Mouse (Mus musculus) adipocyte (in vitro differentiated cells): Measurements from ENCODE around the gene Minar1.

Experiments used
- DNase-seq: peaks from one replicate; pipeline ENCODE4 v3.0.0-alpha.2; 2016; ENCODE audit warnings: low spot score

Gene Minar1

DNA sequence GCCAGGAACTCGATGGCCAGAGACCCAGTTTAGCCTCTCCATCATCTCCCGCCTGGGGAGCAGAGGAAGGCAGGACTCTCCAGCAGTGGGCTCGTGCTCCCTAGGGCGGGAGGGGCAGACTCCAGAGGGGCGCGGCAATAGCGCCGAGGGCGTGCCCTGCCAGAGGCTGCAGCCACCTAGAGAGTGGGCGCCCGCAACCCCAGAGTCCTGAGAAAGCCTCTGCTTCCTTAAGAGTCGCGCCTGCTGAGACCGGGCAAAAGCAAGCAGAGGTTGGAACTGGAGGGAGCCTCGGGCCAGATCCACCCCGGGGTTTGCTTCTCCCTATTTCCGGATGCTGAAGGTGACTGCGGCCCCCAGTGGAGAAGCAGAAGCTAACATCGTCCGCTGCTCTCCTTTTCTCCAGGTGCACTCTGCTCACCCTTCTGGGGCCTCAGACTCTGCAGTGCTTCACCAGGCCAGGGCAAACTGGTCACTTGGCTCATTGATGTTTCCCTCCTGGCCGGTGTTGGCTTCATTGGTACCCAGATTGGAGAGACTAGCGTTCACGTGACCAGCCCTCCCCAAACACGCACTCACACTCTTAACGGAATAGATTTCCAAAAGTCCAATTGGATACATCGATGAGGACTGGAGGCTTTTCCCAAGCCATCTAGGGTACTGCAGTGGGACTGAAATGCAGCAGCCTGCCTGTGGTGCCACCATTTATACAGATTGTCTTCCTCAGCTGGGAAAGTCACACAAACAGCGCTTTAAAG, at the start of gene Minar1:
TSS of gene Minar1 (minus strand) at position 120 of the 755 bp plus-strand sequence.
- DNase-seq = no peak

GRCm38 (mm10) chr9:89669878-89670277, 47.0 kb upstream of the Minar1 start:
- DNase-seq = peak; percentile 20

DNA sequence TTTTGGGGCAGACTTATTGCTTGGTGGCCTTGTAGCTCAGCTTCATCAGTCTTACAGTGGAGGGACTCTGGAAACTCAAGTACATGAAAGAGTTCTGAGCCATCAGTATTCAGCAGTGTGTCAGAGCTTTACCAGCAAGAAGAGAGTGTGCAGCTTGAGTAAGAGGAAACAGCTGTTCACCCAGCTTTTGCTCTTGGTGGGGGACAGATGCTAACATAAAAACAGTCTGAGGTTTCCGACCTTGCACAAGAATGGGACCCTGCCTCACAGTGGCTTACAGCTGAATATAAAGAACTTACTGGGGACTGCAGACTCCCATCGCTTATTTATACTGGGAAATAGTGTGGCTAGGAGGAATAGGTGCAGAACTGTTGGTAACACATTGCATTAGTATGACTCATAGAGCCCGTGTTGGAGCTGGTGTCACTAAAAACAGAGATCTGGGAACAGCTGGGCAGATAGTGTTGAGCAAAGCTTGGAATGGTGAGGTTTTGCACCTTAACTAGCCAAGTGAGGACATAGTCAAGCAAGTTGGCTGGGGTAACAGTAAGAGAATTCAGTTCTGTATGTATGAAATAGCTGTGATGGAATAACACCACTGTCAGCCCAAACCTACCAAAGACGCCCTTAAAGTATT, 44.5 kb upstream of the Minar1 start:
- DNase-seq = no peak

GRCm38 (mm10) chr9:89650913-89651312, 28.0 kb upstream of the Minar1 start:
- no peak for DNase-seq

- no peak for DNase-seq
These were observed 14.5 kb upstream of the Minar1 start for GRCm38 (mm10) chr9:89637453-89637852.

- no peak for DNase-seq
These were observed 474 bp downstream of the Minar1 start for GRCm38 (mm10) chr9:89622296-89623005.

DNA sequence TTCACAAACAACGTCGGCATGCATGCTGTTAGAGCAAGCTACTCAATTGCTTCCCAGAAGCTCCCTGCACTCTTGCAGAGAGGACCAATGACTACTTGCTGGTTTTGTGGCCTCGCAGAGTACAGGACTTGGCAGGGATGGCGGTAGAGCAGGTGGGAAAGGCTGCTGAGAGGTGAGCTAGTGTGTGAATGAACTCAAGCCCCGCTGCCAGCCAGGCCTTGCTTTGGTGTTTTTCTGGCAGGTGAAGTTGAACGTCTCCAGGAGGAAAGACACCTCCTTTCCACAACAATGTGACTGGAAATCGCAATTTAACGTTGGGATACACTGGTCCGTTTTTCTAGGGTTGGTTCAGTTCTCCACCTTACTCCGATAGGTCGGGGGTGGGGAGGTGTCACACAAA, 1.2 kb downstream of the Minar1 start:
- no peak for DNase-seq

GRCm38 (mm10) chr9:89620347-89620746, 2.6 kb downstream of the Minar1 start:
- no peak for DNase-seq

GRCm38 (mm10) chr9:89616946-89617345, 6.0 kb downstream of the Minar1 start:
- DNase-seq = no peak

GRCm38 (mm10) chr9:89610592-89610991, 12.3 kb downstream of the Minar1 start:
- no peak for DNase-seq

GRCm38 (mm10) chr9:89607321-89607720, 15.6 kb downstream of the Minar1 start:
- no peak for DNase-seq

DNA sequence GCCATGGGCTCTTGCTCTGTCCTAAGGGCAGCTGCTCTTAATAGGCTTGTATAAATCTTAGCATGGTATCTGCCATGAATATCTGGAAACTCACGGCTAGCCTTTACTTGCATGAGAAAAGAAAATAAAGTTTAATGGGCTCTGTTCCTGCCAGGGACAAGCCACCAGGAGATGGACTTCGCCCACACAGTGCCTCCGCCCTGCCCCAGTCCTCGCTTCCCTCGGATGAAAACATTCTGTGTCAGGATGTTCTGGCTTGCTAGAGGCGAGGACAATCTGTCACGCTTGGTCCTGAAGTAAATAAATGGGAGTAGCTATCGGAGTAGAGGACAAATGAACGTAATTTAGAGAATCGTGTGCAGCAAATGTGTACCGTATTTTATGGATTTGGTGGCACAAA, 16.7 kb downstream of the Minar1 start:
- DNase-seq = no peak

- no peak for DNase-seq
These were observed 21.0 kb downstream of the Minar1 start for GRCm38 (mm10) chr9:89601891-89602290.

DNA sequence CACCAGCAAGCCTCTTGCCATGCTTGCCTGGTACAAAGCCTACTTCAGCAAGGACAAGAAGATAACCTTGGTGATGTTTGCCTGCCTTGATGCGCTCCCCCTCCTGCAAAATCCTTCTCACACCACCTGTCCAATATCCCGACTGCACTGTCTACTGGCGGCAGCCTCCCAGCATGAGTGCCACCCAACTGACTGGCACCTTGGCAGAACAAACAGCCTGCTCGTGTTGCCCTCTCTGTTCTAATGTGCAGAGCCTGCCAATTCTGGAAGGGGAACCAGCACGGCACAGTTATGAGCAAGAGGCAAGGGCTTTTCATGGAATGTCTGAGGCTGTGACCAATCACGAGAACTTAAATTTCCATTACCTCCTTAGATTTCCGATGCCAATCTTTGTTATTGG, 22.2 kb downstream of the Minar1 start:
- DNase-seq = no peak

DNA sequence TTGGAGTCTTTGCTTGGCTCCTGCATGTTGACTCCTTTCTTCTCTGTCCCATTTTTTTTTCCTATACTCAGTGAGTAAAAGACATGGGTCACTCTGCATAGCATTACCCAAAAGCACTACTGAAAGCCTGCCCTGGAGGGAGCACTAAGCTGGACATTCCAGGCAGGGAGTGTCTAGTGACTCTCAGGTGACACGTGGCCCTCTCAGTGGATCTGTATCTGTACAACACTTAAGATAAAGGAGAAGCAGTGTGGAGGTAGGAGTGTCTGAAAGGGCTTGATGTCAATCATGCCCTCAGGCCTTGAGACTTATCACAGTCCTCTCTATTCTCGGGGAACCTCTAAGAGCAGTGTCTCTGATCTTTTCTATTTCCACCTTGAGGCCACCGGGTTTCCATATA, 25.9 kb downstream of the Minar1 start:
- no peak for DNase-seq

- DNase-seq = no peak
These were observed 26.5 kb downstream of the Minar1 start for GRCm38 (mm10) chr9:89596392-89596791.

DNA sequence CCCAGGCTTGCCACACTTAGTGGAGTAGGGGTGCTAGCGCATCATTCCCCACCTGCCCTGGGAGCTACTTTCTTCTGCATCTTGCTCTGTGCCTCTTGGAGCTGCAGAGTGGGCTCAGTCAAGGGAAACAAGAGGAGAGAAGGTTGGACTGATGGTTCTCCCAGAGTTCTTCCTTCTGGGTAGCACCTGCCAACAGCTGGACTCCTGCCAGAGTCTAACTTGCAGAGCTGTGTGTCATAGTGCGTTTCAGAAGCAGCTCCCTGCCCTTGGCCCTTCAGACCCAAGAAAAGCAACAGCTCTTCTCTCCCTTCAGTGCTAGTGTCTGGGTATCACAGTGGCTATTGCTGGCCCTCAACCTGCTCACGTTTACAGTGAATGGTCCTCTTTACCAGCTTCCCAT, 30.5 kb downstream of the Minar1 start:
- no peak for DNase-seq

- no peak for DNase-seq
These were observed 44.5 kb downstream of the Minar1 start for GRCm38 (mm10) chr9:89578422-89578821.

DNA sequence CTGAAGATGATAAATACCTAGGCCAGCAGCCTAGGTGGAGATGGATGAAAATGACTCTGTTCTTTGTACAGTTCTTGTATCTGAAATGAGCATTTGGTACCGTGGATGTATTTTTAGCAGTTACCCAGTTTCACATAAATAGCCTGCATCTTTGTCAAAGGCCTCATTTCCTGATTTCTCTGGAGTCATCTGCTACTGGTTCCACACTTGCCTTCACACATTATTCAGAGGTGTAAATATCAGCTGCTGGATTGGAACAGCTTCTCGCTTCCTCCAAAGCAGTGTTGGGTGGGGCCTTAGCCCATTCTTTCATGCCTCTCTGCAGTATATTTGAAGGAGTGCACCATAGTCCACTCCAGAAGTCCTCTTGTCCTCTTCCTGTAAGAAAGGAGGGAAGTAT, 70.3 kb downstream of the Minar1 start:
- DNase-seq = no peak
